Mouse (Mus musculus): ENCODE data around the gene Mtor. TPM values are rescaled to one million over a fixed set of nuclear protein-coding genes. Genes with fewer than 3 reads are reported as not detected.

The Mtor gene
- polyA plus RNA-seq, 1 experiment = 30.7 TPM

DNA sequence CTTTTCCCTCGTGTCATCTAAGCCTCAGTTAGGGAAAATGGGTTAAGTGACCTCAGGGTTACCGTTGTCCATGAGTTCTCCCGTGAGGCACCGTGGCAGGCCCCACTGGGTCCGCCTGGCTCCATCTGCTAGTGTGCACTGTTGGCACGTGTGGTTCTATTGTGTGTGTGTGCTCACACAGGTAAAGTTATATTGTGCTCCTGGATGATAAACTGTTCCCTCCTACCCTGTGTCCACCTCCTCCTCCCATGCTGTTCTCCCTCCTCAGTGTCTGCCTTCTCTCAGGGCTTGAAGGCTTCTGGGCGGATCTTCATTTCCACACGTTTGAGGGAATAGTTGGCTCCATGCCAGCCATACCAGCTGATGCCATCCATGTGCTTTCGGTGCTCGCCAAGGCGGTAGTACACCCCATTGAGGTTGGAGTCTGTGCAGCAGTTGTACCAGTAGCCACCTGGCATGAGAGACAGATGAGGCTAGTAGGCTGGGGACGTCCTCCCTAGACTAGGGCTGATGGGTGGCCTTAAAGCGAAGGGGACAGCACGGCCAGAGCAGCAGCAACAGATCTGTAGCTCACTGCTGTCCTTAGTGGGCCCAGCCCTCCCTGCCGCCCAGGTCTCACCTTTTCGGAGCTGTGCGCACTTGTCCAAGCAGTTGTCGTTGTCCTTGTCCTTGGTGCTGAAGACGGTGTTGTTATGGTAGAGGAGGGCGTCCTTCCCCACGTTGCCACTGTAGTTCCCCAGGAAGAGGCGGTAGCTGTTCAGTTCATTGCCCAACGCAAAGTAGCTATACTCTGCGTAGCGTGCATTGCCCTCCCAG is 47.7 kb downstream of the Mtor start:
- Histone ChIP-seq H3K4me3 (ENCODE audit: insufficient read depth, low read length) (no peak overlapping the region), H3K27ac (ENCODE audit: insufficient read depth, low read length) (no peak overlapping the region), H3K4me1 (ENCODE audit: control insufficient read depth, insufficient read depth, low read length) (0 out of 2 replicates have a peak, but pooled peaks cover 3% of the 10 kb centered on the region)
- TF ChIP-seq POLR2A (IDR thresholded peaks at IDR 0.05; ENCODE audit: extremely low read depth, insufficient read depth, low read length) = no peak
- no peak for TF ChIP-seq CTCF (IDR thresholded peaks at IDR 0.05; ENCODE audit: extremely low read depth, insufficient read depth, low read length)

DNA sequence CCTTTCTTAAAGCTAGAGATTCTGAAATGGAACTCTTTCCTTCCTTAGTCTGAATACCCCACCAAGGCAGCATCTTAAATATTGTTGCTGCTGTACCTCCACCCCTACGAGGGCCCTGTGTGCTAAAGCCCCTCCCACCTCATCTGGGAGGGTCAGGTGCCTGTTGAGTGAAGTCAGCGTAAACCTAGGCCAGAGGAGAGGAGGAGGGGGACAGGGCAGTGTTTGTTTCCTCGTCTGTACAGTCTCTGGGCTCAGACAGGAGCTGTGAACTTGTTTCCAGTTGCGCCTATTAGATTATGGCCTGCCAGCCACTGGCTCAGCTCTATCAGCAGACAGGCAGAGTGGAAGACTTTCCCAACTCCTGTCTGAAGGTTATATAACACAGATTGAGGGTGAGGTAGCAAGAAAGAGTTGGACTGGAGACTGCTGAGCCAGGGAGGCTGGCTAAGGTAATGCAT is 52.0 kb downstream of the Mtor start, which contains the start of gene Angptl7:
Gene Angptl7, minus strand, starts transcription at position 51 of the 458 bp plus-strand sequence.
- Histone ChIP-seq H3K4me3 (ENCODE audit: insufficient read depth, low read length) (no peak within 1 kb of the TSS), H3K27ac (ENCODE audit: insufficient read depth, low read length) (no peak within 1 kb of the TSS), H3K4me1 (ENCODE audit: control insufficient read depth, insufficient read depth, low read length) (peaks cover 9% of the 10 kb centered on the region; the same call in 1 of the 2 replicates)
- no peak for TF ChIP-seq CTCF (IDR thresholded peaks at IDR 0.05; ENCODE audit: extremely low read depth, insufficient read depth, low read length)
- no peak for TF ChIP-seq POLR2A (IDR thresholded peaks at IDR 0.05; ENCODE audit: extremely low read depth, insufficient read depth, low read length)

DNA sequence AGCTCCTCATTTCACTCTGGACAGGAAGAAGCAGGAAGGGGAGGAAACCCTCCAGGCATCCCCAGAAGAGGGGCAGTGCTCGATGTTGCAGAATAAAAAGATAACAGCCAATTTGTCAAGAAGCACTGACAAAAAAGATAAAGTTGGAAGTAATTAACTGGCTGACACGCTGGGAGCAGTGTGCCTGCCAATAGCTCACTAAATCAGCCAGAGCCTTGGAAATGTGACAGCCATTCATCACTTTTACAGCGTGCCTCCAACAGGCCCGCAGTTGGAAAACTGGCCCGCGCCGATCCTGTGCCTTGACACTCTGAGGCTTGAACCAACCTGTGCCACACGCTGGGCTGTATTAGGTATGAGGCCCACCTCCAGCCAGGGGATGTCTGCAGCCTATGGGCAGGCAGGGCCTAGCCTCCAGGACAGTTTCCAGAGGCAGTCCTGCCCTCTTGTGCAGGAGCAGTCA is 56.1 kb downstream of the Mtor start:
- Histone ChIP-seq H3K4me3 (ENCODE audit: insufficient read depth, low read length) (no peak overlapping the region), H3K27ac (ENCODE audit: insufficient read depth, low read length) (no peak overlapping the region), H3K4me1 (ENCODE audit: control insufficient read depth, insufficient read depth, low read length) (peaks cover 15% of the 10 kb centered on the region)
- TF ChIP-seq CTCF (IDR thresholded peaks at IDR 0.05; ENCODE audit: extremely low read depth, insufficient read depth, low read length) = no peak
- no peak for TF ChIP-seq POLR2A (IDR thresholded peaks at IDR 0.05; ENCODE audit: extremely low read depth, insufficient read depth, low read length)

DNA sequence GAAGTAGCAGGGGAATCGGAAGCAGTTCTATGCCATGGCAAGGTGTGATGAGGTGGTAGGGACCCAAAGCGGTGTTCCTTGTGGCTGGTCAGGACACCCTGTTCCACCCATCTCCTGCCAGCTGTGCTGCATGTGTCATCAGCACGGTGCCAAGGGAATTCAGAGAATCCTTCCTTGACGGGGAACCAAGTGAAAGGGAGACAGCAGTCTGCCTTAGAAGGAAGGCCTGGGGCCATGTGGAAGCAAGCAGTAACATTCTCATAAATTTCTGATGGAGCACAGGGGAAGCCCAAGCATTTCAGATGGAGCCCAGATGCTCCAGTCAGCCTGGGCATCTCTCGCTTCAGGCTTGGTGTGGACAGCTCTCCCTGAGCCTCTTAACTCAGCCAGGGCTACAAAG is 59.2 kb downstream of the Mtor start:
- Histone ChIP-seq H3K4me1 (ENCODE audit: control insufficient read depth, insufficient read depth, low read length) (peaks cover 18% of the 10 kb centered on the region), H3K4me3 (ENCODE audit: insufficient read depth, low read length) (no peak overlapping the region), H3K27ac (ENCODE audit: insufficient read depth, low read length) (0 out of 2 replicates have a peak overlapping the region, but pooled peaks have one; percentile 2)
- no peak for TF ChIP-seq POLR2A (IDR thresholded peaks at IDR 0.05; ENCODE audit: extremely low read depth, insufficient read depth, low read length)

DNA sequence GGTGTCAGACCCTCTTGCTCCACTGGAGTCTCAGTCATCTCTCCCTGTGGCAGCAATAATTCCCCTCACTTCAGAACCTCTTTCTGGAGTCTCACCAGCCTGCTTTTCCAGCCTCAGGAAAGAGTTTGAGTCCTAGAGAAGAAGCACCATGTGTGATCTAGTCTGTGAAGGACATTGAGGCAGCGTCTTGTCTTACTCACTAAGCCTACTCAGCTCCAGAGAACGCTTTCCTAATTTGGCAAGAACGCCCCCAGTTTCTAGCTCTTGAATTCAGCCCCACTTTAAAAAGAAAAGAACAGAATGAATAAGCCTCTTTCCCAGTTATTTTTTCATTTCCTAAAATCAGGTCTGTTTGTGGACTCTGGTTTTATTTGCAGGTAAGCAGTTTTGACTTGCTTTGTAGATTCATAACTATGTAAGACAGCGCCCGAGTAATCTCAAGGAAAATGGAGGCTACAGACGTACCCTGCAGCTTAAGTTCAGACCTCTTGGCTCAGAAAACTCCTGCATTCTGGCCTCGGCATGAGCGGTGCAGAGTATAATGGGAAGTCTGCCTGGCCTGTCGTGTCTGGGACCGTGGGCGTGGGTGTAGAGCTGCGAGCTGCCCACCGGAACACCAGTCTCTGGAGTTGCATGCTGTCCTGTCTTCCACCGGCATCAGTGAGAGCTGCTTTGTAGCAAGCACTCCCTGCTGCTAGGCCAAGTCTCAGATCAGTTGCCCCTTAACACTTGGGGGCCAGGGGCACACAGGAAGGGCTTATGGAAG is 59.9 kb downstream of the Mtor start:
- H3K27ac ChIP-seq (ENCODE audit: insufficient read depth, low read length) = 0 out of 2 replicates have a peak overlapping the region, but pooled peaks have one; percentile 2
- H3K4me3 ChIP-seq (ENCODE audit: insufficient read depth, low read length) = no peak overlapping the region
- peaks cover 22% of the 10 kb centered on the region for H3K4me1 ChIP-seq (ENCODE audit: control insufficient read depth, insufficient read depth, low read length)
- no peak for TF ChIP-seq POLR2A (IDR thresholded peaks at IDR 0.05; ENCODE audit: extremely low read depth, insufficient read depth, low read length)
- TF ChIP-seq CTCF (IDR thresholded peaks at IDR 0.05; ENCODE audit: extremely low read depth, insufficient read depth, low read length) = no peak

DNA sequence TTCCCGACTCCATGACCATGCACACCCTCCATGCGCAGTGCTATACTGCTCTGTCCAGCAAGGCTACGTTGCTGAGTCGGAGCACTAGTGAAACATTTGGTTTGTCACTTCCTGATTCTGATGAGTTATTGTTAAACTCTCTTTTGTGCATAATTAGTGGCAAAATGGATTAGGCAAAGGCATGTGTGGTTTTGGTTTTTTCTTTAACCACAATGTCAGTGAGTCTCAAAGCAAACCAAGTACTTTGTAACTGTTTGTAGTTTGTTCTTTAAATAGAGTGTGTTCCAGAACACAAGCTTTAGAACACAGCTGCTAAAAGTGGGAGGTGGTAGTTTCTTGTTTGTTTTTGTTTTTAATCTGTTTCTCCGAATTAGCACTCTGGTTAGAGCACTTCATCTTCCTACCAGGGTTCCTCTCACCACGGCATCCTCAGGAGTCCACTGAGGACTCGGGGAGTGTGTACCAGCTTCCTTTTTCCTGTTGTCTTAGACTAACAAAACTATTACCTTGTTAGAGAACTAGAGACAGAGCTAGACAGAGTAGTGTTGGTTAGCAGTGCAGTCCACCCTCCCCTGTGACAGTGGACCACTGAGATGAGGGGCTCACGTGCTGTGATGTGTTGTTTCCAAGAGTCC is 61.2 kb downstream of the Mtor start:
- TF ChIP-seq POLR2A (IDR thresholded peaks at IDR 0.05; ENCODE audit: extremely low read depth, insufficient read depth, low read length) (no peak), CTCF (IDR thresholded peaks at IDR 0.05; ENCODE audit: extremely low read depth, insufficient read depth, low read length) (no peak)
- H3K4me3 ChIP-seq (ENCODE audit: insufficient read depth, low read length) = no peak overlapping the region
- H3K4me1 ChIP-seq (ENCODE audit: control insufficient read depth, insufficient read depth, low read length) = peaks cover 17% of the 10 kb centered on the region
- H3K27ac ChIP-seq (ENCODE audit: insufficient read depth, low read length) = peak overlapping the region; percentile 1; the same call in 1 of the 2 replicates

DNA sequence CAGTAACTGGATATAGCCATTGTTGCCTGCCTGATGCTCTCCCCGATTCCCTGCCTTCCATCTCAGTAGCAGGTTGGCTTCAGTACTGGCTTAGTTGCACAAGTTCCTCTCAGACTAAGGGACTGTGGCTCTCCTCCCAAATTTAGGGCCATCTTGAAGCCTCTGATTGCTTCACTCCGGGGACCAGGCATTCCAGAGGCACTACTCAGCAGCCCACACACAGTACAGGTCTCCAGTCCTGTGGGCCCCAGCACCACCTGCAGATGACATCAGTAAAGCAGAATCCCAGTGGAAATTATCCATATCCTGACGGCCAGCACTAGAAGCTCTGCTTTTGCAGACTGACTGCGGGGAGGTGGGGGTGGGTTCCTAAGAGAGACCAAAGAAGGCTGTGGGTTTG is 62.3 kb downstream of the Mtor start:
- Histone ChIP-seq H3K4me3 (ENCODE audit: insufficient read depth, low read length) (no peak overlapping the region), H3K27ac (ENCODE audit: insufficient read depth, low read length) (no peak overlapping the region)
- no peak for TF ChIP-seq CTCF (IDR thresholded peaks at IDR 0.05; ENCODE audit: extremely low read depth, insufficient read depth, low read length)
- TF ChIP-seq POLR2A (IDR thresholded peaks at IDR 0.05; ENCODE audit: extremely low read depth, insufficient read depth, low read length) = no peak

DNA sequence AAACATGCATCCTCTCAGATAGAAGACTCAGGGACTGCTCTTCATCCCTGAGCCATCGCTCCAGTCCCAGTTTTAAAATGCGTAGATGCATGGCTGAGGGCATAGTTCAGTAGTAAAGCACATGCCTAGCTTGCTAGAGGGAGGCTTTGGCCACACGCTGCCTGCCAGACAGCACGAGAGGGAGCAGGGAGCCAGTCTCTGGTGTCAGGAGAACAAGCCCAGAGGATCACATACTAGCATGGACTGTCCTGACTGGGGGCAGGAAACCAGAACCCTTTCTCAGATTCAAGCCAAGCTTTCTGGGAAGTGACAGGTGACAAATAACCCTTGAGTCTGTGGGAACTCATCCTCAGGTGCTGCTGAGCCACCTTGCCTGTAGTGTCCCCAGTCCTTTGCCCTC is 62.9 kb downstream of the Mtor start:
- H3K4me1 ChIP-seq (ENCODE audit: control insufficient read depth, insufficient read depth, low read length) = peaks cover 15% of the 10 kb centered on the region
- no peak overlapping the region for H3K27ac ChIP-seq (ENCODE audit: insufficient read depth, low read length)
- TF ChIP-seq CTCF (IDR thresholded peaks at IDR 0.05; ENCODE audit: extremely low read depth, insufficient read depth, low read length) = no peak
- no peak for TF ChIP-seq POLR2A (IDR thresholded peaks at IDR 0.05; ENCODE audit: extremely low read depth, insufficient read depth, low read length)
- no peak overlapping the region for H3K4me3 ChIP-seq (ENCODE audit: insufficient read depth, low read length)

More for the DNA sequence above, 62.3 kb downstream of the Mtor start:
- H3K4me1 ChIP-seq (ENCODE audit: control insufficient read depth, insufficient read depth, low read length) = peaks cover 15% of the 10 kb centered on the region

DNA sequence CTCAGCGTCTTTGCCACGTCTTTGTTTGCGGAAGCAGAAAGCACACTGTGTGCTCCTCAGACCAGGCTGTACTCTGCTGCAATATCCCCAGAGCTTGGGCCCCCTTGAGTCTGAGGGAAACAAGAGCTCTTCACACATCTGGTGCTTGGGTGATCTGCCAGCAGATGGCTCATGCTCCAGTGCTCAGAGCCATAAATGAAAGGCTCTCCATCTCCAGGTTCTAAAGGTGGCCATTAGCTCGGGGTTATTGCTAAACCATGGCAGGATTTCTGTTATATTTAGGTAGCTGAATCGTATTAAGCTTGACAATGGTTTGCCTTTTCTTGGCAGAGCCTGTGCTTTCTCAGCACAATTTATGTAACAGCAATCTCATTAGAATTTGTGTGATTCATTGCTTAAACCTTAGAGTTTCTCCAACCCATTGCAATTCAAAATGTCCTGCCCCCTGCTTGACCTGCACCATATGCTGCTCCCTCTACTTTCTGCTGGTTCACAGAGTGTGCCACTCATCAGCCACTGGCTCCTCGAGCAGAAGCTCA is 64.7 kb downstream of the Mtor start:
- no peak overlapping the region for H3K4me3 ChIP-seq (ENCODE audit: insufficient read depth, low read length)
- 0 out of 2 replicates have a peak overlapping the region, but pooled peaks have one; percentile 13 for H3K27ac ChIP-seq (ENCODE audit: insufficient read depth, low read length)
- peaks cover 14% of the 10 kb centered on the region for H3K4me1 ChIP-seq (ENCODE audit: control insufficient read depth, insufficient read depth, low read length)
- no peak for TF ChIP-seq CTCF (IDR thresholded peaks at IDR 0.05; ENCODE audit: extremely low read depth, insufficient read depth, low read length)
- TF ChIP-seq POLR2A (IDR thresholded peaks at IDR 0.05; ENCODE audit: extremely low read depth, insufficient read depth, low read length) = no peak

Measured in cortical plate, adult 2 months (tissue).